Mouse (Mus musculus) frontal cortex, adult 2 months (tissue): ENCODE results near the gene Otud3. TPM values are rescaled to one million over a fixed set of nuclear protein-coding genes. Genes with fewer than 3 reads are reported as not detected.
"Not testable (repeated sequence)": the region's sequence is repeated elsewhere in the genome, so short reads cannot be mapped to it uniquely, and the experiment has no call there.

Experiments used
- DNase-seq, 2 experiments: peaks; one replicate each; pipeline ENCODE4 v3.0.0; 2022; ENCODE audit warnings: low spot score in 1 of 2; ENCODE audit errors: extremely low spot score in 1 of 2
- polyA plus RNA-seq: library from polyadenylated mRNA; depleted of rRNA; stranded (reverse); fragments of >200 nt; gene quantifications from 2 replicates; pipeline ENCODE4 v1.2.3, GENCODE M21; 2012

Otud3 gene
- polyA plus RNA-seq, 1 experiment, result 11.3 TPM

DNA sequence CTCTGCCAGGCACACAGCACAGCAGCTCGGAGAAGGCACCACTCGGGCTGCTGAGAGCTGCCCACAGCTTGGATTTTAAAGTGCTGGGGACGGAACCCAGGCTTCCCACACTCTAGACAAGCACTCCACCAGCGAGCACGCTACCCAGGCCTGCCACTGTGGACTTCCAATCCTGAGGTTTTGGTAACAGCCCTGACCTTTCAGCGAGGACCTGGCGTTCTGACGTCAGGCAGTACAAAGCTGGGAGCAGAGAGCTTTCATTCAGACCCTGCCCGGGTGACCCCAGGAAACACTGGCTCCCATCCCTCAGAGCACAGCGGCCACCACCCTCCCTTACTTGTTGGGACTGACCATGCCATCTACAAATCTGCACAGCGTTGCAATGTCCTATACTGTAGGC lies 20.0 kb downstream of the Otud3 start:
- DNase-seq, result not testable (repeated sequence)

DNA sequence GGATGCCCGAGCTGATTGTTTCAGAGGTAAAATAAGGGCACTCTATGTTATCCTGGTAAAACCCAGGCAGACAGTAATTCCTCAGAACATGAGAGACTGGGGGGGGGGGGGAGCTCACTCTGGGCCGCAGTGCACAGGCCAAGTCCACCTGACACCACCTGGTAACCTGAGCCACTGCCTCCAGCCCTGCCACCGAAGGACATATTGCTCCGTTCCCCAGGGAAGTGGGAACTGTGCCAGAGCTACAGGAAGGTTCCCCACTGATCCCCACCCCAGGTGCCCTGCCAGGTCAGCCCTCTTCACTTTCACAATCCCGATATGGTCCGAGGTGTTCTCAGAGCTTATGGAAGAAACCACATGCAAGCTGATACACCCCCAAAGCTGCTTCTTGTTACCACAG lies 21.1 kb downstream of the Otud3 start:
- DNase-seq, result no peak

- DNase-seq, result no peak
Measured at GRCm38 (mm10) chr4:138889635-138890034, 24.1 kb downstream of the Otud3 start.

GRCm38 (mm10) chr4:138889165-138889564 lies 24.6 kb downstream of the Otud3 start:
- no peak for DNase-seq

- DNase-seq, result peak; percentile 73 to 97
Measured at GRCm38 (mm10) chr4:138884261-138884660, 29.5 kb downstream of the Otud3 start.

GRCm38 (mm10) chr4:138882179-138882578 lies 31.6 kb downstream of the Otud3 start:
- peak in 1 of 2 experiments; percentile 61 for DNase-seq

GRCm38 (mm10) chr4:138880811-138881584 lies 32.7 kb downstream of the Otud3 start:
- no peak for DNase-seq

- DNase-seq, result no peak
Measured at GRCm38 (mm10) chr4:138879808-138880207, 33.9 kb downstream of the Otud3 start.

DNA sequence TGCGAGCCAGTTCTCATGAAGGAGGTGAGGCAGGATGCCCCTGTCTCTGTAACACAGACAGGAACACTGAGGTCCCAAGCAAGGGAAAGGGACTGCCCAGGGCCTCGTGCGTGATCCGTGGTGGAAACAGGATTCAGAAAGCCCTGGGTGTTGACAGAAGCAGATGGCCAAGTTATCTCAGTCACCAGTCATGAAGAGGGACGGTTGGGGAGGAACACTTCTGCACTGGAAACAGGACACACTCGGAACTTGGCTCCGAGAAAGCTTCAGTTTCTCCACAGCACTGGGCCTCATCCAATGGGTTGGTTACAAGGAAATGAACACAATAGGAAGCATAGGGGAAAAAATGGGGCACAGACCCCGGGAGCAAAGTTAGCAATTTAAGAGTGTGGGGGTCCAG lies 35.0 kb downstream of the Otud3 start:
- no peak for DNase-seq

- DNase-seq, result no peak
Measured at GRCm38 (mm10) chr4:138877731-138878130, 36.0 kb downstream of the Otud3 start, which contains the start of gene Pla2g2e. Gene Pla2g2e, plus strand, starts transcription at chr4:138877942.

DNA sequence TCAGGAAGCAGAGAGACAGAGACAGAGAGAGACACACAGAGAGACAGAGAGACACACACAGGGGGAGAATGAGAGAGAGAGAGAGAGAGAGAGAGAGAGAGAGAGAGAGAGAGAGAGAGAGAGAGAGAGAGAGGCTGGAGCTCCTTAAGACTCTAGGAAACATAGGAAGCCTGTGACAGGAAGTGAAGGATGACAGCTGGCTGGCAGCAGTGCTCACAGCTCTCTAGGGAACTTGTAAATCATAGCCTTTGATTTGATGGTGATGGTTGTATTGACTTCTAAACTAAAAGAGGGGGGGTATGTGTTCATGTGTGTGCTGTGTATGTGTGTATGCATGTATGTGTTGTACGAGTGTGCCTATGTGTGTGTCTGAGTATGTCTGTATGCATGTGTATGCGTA lies 37.8 kb downstream of the Otud3 start:
- no peak for DNase-seq

- DNase-seq, result not testable (repeated sequence)
Measured at GRCm38 (mm10) chr4:138875275-138875674, 38.5 kb downstream of the Otud3 start.

DNA sequence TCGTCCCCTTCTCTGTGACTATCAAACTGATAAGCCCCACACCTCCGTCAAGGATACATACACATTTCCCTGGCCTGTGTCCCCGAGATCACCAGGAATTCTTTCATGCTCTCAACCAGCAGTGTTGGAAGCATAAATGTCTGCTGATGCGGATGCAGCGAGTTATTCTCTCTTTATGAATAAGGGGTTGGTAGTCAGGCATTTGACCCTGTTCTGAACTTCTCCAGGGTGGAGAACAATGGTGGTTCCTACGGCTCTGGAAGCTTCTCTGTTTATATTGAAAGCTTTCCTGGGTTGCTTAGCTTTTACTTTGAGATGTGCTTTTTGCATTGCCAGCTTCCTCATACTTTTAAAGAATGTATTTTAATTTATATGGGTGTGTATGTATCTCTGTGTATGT lies 39.9 kb downstream of the Otud3 start, which contains the start of gene Gm13030:
Gene Gm13030, minus strand, starts transcription at position 101 of the 400 bp plus-strand sequence.
- no peak for DNase-seq

DNA sequence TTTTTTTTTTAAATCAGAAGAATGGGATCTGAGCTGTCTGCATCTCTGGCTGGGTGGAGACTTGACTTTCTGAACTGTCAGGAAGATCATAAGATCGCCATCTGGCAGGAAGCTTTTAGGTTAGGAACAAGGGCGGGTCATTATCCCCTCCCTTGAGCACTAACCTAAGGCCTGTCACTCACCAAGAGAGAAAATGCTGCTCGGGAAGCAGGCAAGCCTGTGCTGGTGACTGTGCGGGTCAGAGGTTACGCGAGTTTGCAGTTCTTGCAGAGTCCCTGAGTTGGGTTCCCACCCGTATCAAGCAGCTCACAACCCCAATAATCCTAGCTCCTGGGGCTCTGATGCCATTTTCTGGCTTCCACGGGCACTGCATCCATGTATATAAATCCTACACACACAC lies 45.1 kb downstream of the Otud3 start:
- DNase-seq, result no peak

DNA sequence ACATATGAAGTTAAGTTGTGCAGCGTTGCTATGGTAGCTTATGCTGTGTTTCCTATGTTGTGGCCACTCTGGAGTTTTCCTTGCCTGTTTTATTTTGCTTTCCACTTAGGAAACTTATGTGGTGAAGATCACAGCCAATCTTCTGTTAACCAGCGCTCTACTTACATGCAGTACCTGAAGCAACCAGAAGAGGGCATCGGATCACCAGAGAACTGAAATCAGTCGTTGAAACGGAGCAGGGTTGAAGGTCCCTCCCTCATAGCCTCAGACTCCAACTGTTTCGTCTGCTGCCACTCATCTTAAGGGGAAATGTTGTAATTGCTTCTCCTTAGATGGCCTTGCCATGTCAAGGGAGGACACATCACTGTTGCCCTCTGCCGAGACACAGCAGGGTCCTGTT lies 47.3 kb downstream of the Otud3 start:
- peak; percentile 63 to 94 for DNase-seq

GRCm38 (mm10) chr4:138865991-138866390 lies 47.8 kb downstream of the Otud3 start:
- DNase-seq, result no peak

DNA sequence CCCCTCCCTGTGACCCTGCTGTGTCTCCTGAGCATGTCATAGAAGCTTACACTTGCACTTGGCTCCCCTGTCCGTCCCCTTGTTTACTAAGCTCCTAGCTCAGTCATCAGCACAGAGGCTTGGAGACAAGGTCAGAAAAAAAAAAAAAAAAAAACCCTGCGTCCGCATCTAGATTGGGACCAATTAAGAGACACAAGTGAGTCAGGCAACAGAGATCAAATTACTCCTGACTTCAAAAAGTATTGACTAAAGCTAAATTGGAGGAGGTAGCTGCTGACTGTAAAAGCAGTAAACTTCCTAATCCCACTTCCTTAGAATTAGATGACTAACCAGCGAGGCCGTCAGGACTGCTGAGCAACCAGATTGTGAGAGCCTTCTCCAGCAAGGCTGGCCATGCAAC lies 48.7 kb downstream of the Otud3 start:
- DNase-seq, result no peak

GRCm38 (mm10) chr4:138863344-138863998 lies 50.3 kb downstream of the Otud3 start, which contains the start of gene Pla2g5:
Gene Pla2g5, minus strand, starts transcription at chr4:138863482.
- no peak for DNase-seq

GRCm38 (mm10) chr4:138859728-138860127 lies 54.0 kb downstream of the Otud3 start:
- DNase-seq, result peak in 1 of 2 experiments; percentile 83

- DNase-seq, result no peak
Measured at GRCm38 (mm10) chr4:138859245-138859644, 54.5 kb downstream of the Otud3 start.

DNA sequence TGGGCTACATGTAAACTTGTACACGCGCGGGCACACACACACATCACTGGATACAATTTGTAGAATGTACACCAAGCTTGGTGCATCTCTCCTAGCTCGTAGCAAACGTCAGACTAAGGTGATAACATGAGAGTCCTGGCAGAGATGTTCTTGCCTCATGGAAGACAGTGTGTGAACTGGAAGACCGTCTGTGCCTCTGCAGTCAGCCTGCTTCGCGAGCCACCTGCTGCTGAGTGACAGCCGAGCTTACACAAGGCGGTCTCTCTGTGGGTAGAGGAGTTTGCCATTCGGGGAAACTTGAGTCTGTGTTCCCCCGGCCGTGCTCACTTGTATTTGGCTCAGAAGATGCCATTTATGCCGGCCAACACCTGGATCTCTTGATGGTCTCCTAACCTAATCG lies 55.3 kb downstream of the Otud3 start:
- peak in 1 of 2 experiments; percentile 59 for DNase-seq

- DNase-seq, result no peak
Measured at GRCm38 (mm10) chr4:138857576-138857975, 56.2 kb downstream of the Otud3 start.
